Mouse (Mus musculus) midbrain, embryonic 16.5 days (tissue): ENCODE data around the gene Nln. TPM values are rescaled to one million over a fixed set of nuclear protein-coding genes. Genes with fewer than 3 reads are reported as not detected.

ENCODE experiments used
- ATAC-seq: fragments of 200-750 bp; cut with Nextera tagmentation; 2 replicates; pipeline ENCODE4 v1.8.0; 2017; ENCODE audit warnings: moderate TSS enrichment
- H3K27ac ChIP-seq: fragments of 300-500 bp; sonication (generic); 2 replicates; pipeline ENCODE4 v1.5.1; 2014; ENCODE audit warnings: mild to moderate bottlenecking, low read length, mixed read lengths
- H3K27me3 ChIP-seq: fragments of 300-500 bp; sonication (generic); 2 replicates; pipeline ENCODE4 v1.6.1; 2014; ENCODE audit warnings: low read depth, low read length, mixed read lengths; ENCODE audit not compliant: control insufficient read depth, insufficient read depth
- H3K36me3 ChIP-seq: fragments of 300-500 bp; sonication (generic); 2 replicates; pipeline ENCODE4 v1.6.1; 2014; ENCODE audit warnings: mild to moderate bottlenecking, low read length, moderate library complexity, mixed read lengths; ENCODE audit not compliant: control insufficient read depth, insufficient read depth
- H3K4me1 ChIP-seq: fragments of 300-500 bp; sonication (generic); 2 replicates; pipeline ENCODE4 v1.6.1; 2014; ENCODE audit warnings: mild to moderate bottlenecking, low read length, mixed read lengths; ENCODE audit not compliant: control insufficient read depth, insufficient read depth
- H3K4me2 ChIP-seq: fragments of 300-500 bp; sonication (generic); 2 replicates; pipeline ENCODE4 v1.6.1; 2014; ENCODE audit warnings: mild to moderate bottlenecking, low read length, mixed read lengths
- H3K4me3 ChIP-seq: fragments of 300-500 bp; sonication (generic); 2 replicates; pipeline ENCODE4 v1.5.1; 2014; ENCODE audit warnings: low read depth, mild to moderate bottlenecking, low read length, moderate library complexity, mixed read lengths
- H3K9ac ChIP-seq: fragments of 300-500 bp; sonication (generic); 2 replicates; pipeline ENCODE4 v1.6.1; 2014; ENCODE audit warnings: low read depth, low read length, mixed read lengths
- H3K9me3 ChIP-seq: fragments of 300-500 bp; sonication (generic); replicated peaks from 2 replicates; pipeline ENCODE4 v1.6.1; 2014; ENCODE audit warnings: mild to moderate bottlenecking, low read length, mixed read lengths; ENCODE audit not compliant: control insufficient read depth, poor library complexity, severe bottlenecking
- WGBS: fragments of 180-500 bp; shearing (Covaris S2); extraction: QIAGEN DNeasy Blood & Tissue Kit; methylation state at CpG from one replicate; pipeline ENCODE4 v1.1.7; 2014; 5-methylcytosine and 5-hydroxymethylcytosine counted together
- polyA plus RNA-seq: library from polyadenylated mRNA; unstranded; fragments of >200 nt; fragmentation: Nextera tagmentation; extraction: Ambion mirVana; gene quantifications from 2 replicates; pipeline ENCODE4 v1.2.1, GENCODE M21; 2015

The Nln gene
- polyA plus RNA-seq, 1 experiment from 2014 or later, result 76.3 TPM

DNA sequence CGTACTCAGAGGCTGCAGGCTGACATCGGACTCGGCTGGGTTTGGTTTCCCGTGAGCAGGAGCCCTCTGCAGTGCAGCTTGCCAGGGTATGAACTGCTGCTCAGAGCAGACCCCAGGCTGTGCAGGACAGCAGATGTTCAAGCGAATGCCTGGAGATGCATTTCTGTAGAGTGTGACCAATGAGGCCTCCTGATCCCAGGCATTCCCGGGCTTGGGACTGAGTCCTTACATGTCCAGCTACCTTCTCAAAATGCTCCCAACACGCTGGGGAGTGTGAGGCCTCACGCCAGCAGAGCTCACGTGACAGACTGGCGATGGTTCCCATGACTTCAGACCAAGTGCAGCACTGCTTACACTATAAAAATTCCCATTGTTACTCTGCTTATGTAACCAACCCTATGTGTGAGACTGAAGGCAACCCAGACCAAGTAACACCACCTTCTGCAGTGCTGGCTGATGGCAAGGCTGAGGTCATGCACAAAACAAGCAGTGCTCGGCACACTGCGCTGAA lies 77.5 kb downstream of the Nln start:
- no peaks in the 10 kb centered on the region for H3K27me3 ChIP-seq
- H3K9ac ChIP-seq, result no peak overlapping the region
- no peak overlapping the region for H3K27ac ChIP-seq
- H3K4me1 ChIP-seq, result peaks cover 5% of the 10 kb centered on the region; the same call in 1 of the 2 replicates
- peaks cover 13% of the 10 kb centered on the region for H3K36me3 ChIP-seq
- ATAC-seq, result peak; percentile 41
- no peak overlapping the region for H3K4me3 ChIP-seq
- 70% methylated on average over 12 of the region's 12 CpGs for WGBS
- no peak overlapping the region for H3K4me2 ChIP-seq
- no peaks in the 10 kb centered on the region for H3K9me3 ChIP-seq

DNA sequence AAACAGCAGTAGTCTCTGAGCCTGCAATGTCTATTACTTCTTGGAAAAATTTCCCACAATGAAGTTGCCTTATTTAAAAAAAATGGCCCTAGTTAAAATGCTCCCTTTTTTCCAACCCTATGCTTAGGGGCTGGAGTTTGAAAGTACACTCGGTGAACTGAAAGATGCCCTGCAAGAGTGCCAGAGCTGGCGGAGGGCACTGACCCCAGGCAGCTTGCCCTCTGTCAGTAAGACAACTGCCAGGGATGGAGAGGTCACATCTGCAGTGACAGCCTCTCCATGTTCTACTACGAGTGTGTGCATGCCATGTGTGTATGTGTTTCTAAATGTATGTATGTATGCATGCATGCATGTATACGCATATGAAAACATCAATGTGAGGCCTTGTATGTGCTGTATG lies 78.5 kb downstream of the Nln start:
- ATAC-seq, result no peak
- 94% methylated on average over 4 of the region's 4 CpGs for WGBS
- no peaks in the 10 kb centered on the region for H3K27me3 ChIP-seq
- H3K27ac ChIP-seq, result no peak overlapping the region
- H3K4me1 ChIP-seq, result peaks cover 5% of the 10 kb centered on the region; the same call in 1 of the 2 replicates
- no peak overlapping the region for H3K9ac ChIP-seq
- H3K4me2 ChIP-seq, result no peak overlapping the region
- H3K4me3 ChIP-seq, result no peak overlapping the region
- no peaks in the 10 kb centered on the region for H3K9me3 ChIP-seq
- H3K36me3 ChIP-seq, result peaks cover 13% of the 10 kb centered on the region

DNA sequence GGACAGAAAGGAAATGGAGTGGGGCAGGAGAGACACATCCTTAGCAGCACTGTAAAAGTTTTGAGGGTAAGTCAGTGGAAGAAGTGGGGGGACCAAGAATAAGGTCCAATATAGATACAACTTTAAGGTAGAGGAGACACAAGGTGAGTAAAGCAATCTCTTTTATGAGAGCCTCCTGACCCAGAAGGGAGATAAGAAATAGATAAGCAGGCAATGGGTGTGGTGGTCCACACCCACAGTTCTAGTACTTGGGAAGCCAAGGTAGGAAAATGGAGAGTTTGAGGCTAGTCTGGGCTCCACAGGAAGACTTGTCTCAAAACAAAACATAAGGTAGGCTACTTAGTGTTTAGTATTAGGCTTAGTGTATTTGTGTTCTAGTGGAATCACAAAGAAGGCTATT lies 79.9 kb downstream of the Nln start:
- Histone ChIP-seq H3K9me3 (no peaks in the 10 kb centered on the region), H3K4me3 (no peak overlapping the region), H3K36me3 (peaks cover 13% of the 10 kb centered on the region), H3K4me2 (no peak overlapping the region), H3K27me3 (no peaks in the 10 kb centered on the region), H3K4me1 (peaks cover 8% of the 10 kb centered on the region; the same call in 1 of the 2 replicates), H3K27ac (no peak overlapping the region), H3K9ac (no peak overlapping the region)
- no peak for ATAC-seq

DNA sequence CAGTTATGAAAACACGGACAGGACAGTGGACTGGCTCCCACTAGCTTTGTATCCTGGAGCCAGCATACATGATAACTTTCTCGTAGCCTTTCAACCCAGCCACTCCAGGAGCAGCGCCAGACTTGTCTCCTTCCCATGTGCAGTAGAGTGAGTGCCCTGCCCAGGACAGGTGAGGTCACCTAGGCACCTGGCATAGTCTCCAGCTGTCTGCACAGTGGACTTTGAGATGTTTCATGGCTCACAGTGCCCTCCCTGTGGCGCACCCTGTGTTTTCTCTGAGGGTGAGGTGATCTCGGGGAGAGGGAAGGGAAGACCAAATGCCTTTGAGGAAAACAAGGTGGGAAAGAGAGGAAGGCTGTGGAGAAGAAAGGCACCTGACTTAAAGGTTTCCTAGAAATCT lies 80.3 kb downstream of the Nln start:
- ATAC-seq, result no peak
- Histone ChIP-seq H3K27me3 (no peaks in the 10 kb centered on the region), H3K9me3 (no peaks in the 10 kb centered on the region), H3K4me3 (no peak overlapping the region), H3K36me3 (peaks cover 9% of the 10 kb centered on the region), H3K4me2 (no peak overlapping the region), H3K9ac (no peak overlapping the region), H3K27ac (no peak overlapping the region), H3K4me1 (peaks cover 8% of the 10 kb centered on the region; the same call in 1 of the 2 replicates)
- 88% methylated on average over 5 of the region's 5 CpGs for WGBS

DNA sequence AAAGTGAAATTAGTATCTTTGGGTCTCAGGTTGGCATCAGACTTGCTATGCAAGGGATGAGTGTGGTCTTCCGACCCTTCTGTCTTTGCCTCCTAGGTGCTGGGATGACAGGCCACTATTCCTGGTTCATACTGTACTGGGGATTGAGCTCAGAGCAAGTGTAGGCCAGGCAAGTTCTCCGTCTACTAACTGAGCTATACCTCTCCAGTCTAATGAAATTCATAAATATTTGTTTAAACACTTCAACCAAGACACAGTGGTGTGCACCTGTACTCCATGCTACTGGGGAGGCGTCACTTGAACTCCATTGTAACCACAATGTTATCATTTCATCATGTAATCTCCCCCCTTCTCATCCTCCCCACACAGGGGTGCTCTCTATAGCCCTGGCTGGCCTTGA lies 82.9 kb downstream of the Nln start:
- H3K4me2 ChIP-seq, result no peak overlapping the region
- no peaks in the 10 kb centered on the region for H3K27me3 ChIP-seq
- no peak overlapping the region for H3K9ac ChIP-seq
- no peak overlapping the region for H3K4me3 ChIP-seq
- H3K9me3 ChIP-seq, result no peaks in the 10 kb centered on the region
- no peak for ATAC-seq
- WGBS, result 93% methylated on average over 3 of the region's 3 CpGs
- 0 out of 2 replicates have a peak, but pooled peaks cover 4% of the 10 kb centered on the region for H3K4me1 ChIP-seq
- H3K27ac ChIP-seq, result no peak overlapping the region
- peaks cover 10% of the 10 kb centered on the region; the same call in 1 of the 2 replicates for H3K36me3 ChIP-seq

DNA sequence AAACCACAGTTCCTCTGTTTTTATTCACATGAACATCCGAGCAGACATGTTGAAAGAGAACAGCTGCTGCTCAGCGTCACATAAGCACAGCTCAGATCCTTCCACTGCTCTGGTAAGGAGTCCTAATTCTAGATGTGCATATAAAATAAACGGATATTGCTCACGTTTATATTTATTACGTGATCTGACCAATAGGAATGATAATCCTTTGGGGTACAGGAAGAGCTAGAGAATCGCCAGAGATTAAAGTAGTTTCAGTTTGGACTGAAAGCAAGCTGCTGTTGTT lies 83.8 kb downstream of the Nln start:
- Histone ChIP-seq H3K4me1 (0 out of 2 replicates have a peak, but pooled peaks cover 4% of the 10 kb centered on the region), H3K27me3 (no peaks in the 10 kb centered on the region), H3K9ac (no peak overlapping the region), H3K36me3 (peaks cover 5% of the 10 kb centered on the region; the same call in 1 of the 2 replicates), H3K4me3 (no peak overlapping the region), H3K27ac (no peak overlapping the region), H3K4me2 (no peak overlapping the region), H3K9me3 (no peaks in the 10 kb centered on the region)
- no peak for ATAC-seq
- WGBS, result 65% methylated on average over 6 of the region's 6 CpGs

DNA sequence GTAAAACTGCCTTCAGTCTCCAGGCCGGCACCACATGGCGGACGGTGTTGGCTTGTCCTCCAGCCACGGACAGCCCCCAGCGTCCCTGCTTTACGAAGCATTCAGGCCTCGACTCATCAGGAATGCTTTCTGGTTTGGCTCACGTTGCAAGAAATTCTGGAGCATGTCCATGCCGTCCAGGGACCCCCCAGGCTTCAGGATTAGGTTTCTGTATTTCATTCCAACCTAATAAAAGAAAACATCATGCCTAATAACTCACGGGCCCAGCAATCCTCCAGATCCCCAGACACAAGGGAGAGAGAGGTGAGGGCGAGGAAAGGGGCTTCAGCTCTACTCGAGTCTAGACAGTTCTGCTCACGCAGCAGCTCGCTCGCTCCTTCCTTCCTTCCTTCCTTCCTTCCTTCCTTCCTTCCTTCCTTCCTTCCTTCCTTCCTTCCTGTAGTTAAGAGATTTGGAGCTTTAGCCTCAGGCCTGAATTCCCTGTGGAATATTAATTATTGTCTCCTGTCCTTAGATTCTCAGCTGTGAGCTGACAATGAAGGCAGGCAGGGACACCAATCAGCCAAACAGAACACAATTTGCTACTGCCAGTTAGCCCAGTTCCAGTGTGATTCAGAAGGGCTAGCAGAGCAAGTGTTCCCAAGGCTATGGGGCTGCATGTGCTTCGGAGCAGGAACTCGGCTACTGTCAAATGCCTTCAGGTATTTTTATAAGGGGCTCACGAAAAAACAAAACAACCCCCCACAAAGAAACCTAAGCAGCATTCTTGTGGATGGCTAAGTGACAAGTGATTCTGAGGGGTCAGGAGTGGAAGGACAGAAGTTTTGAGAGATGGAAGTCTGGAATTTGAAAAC lies 84.3 kb downstream of the Nln start:
- Histone ChIP-seq H3K27ac (peak overlapping the region; percentile 48), H3K9me3 (no peaks in the 10 kb centered on the region), H3K4me3 (no peak overlapping the region), H3K27me3 (no peaks in the 10 kb centered on the region), H3K9ac (no peak overlapping the region), H3K4me2 (no peak overlapping the region), H3K36me3 (peaks cover 5% of the 10 kb centered on the region; the same call in 1 of the 2 replicates), H3K4me1 (0 out of 2 replicates have a peak, but pooled peaks cover 4% of the 10 kb centered on the region)
- no peak; the same call in 1 of the 2 replicates for ATAC-seq
- 44% methylated on average over 18 of the region's 18 CpGs for WGBS

DNA sequence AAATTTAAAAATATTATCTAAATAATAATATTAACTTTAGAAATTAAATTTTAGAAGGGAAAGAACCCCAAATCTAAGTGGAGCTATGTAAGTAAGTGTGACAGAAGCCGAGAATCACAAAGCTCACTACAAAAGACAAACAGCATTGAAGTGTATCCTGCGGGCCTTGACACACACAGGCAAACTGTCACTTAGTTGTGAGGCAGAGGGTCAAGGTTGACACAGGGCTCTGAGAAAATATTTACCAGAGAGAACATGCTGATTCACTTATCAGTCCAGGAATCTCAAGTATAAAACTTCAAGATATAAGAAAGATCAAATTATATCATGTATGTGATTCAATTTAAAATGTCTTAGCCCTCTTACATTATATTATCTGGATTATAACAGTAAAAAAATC lies 85.1 kb downstream of the Nln start:
- Histone ChIP-seq H3K9ac (no peak overlapping the region), H3K27ac (no peak overlapping the region), H3K4me2 (no peak overlapping the region), H3K27me3 (no peaks in the 10 kb centered on the region), H3K36me3 (peaks cover 5% of the 10 kb centered on the region; the same call in 1 of the 2 replicates), H3K4me3 (no peak overlapping the region), H3K9me3 (no peaks in the 10 kb centered on the region), H3K4me1 (0 out of 2 replicates have a peak, but pooled peaks cover 4% of the 10 kb centered on the region)
- 80% methylated on average over 2 of the region's 2 CpGs for WGBS
- ATAC-seq, result no peak

DNA sequence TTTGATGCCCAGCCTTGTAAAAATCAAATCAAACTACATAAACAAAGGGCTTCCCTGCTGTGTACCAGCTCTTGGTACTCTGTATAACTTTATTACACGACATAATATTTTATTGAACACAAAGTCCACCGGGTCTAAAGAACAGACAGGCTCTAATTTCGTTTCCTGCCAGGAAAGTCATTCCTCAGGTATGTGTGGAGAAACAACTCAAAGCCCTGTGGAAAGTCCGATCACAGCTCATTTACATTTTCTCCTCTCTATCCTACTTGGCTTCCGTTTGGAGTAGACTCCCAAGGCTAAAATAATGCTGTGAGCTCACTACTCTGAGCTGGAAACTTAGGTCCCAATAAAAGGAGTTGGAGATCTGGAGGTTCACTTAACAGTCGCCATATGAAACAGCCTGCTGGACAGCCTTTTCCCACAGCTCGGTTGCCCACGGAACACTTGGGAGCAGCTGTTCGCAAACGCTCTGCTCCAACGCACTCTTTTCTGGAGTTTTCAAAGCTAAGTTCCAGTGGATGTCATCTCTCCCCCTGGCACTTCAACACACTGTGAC lies 86.0 kb downstream of the Nln start:
- Histone ChIP-seq H3K4me3 (no peak overlapping the region), H3K4me2 (no peak overlapping the region), H3K36me3 (peaks cover 5% of the 10 kb centered on the region; the same call in 1 of the 2 replicates), H3K27ac (no peak overlapping the region), H3K9me3 (no peaks in the 10 kb centered on the region), H3K27me3 (no peaks in the 10 kb centered on the region), H3K4me1 (0 out of 2 replicates have a peak, but pooled peaks cover 4% of the 10 kb centered on the region), H3K9ac (no peak overlapping the region)
- WGBS, result 83% methylated on average over 11 of the region's 11 CpGs
- ATAC-seq, result no peak
